Mouse (Mus musculus) kidney, embryonic 14.5 days (tissue): Measurements from ENCODE around the gene Grb7. TPM values are rescaled to one million over a fixed set of nuclear protein-coding genes. Genes with fewer than 3 reads are reported as not detected.

Source experiments
- ATAC-seq: fragments of 200-750 bp; cut with Nextera tagmentation; 2 replicates; pipeline ENCODE4 v1.8.0; 2017; ENCODE audit warnings: moderate number of reproducible peaks, mild to moderate bottlenecking, moderate TSS enrichment, moderate library complexity; ENCODE audit not compliant: low FRiP score, low TSS enrichment
- H3K27ac ChIP-seq: fragments of 300-500 bp; sonication (generic); 2 replicates; pipeline ENCODE4 v1.5.1; 2014; ENCODE audit warnings: low read depth, mild to moderate bottlenecking, low read length, moderate library complexity, mixed read lengths
- H3K27me3 ChIP-seq: fragments of 300-500 bp; sonication (generic); 2 replicates; pipeline ENCODE4 v1.6.1; 2014; ENCODE audit warnings: mild to moderate bottlenecking, low read length; ENCODE audit not compliant: control insufficient read depth, insufficient read depth
- H3K36me3 ChIP-seq: fragments of 300-500 bp; sonication (generic); 2 replicates; pipeline ENCODE4 v1.6.1; 2014; ENCODE audit warnings: low read length, mixed read lengths; ENCODE audit not compliant: control insufficient read depth, insufficient read depth
- H3K4me1 ChIP-seq: fragments of 300-500 bp; sonication (generic); 2 replicates; pipeline ENCODE4 v1.6.1; 2014; ENCODE audit warnings: low read length, mixed read lengths; ENCODE audit not compliant: control insufficient read depth, insufficient read depth
- H3K4me2 ChIP-seq: fragments of 300-500 bp; sonication (generic); replicated peaks from 2 replicates; pipeline ENCODE4 v1.6.1; 2014; ENCODE audit warnings: low read depth, mild to moderate bottlenecking, low read length
- H3K4me3 ChIP-seq: fragments of 300-500 bp; sonication (generic); 2 replicates; pipeline ENCODE4 v1.5.1; 2014; ENCODE audit warnings: mild to moderate bottlenecking, low read length
- H3K9ac ChIP-seq: fragments of 300-500 bp; sonication (generic); 2 replicates; pipeline ENCODE4 v1.6.1; 2014; ENCODE audit warnings: low read depth, mild to moderate bottlenecking, low read length, moderate library complexity
- H3K9me3 ChIP-seq: fragments of 300-500 bp; sonication (generic); 2 replicates; pipeline ENCODE4 v1.6.1; 2016; ENCODE audit warnings: low read length; ENCODE audit not compliant: control insufficient read depth
- WGBS: fragments of 180-500 bp; shearing (Covaris S2); extraction: QIAGEN DNeasy Blood & Tissue Kit; methylation state at CpG from one replicate; pipeline ENCODE4 v1.1.7; 2014; 5-methylcytosine and 5-hydroxymethylcytosine counted together
- polyA plus RNA-seq: library from polyadenylated mRNA; unstranded; fragments of >200 nt; fragmentation: Nextera tagmentation; extraction: Ambion mirVana; gene quantifications from 2 replicates; pipeline ENCODE4 v1.2.1, GENCODE M21; 2014

The Grb7 gene
- polyA plus RNA-seq, 1 experiment from 2014 or later, result 66.8 TPM

- ATAC-seq, result 0 out of 2 replicates have a peak, but pooled peaks have one; percentile 35
- H3K4me3 ChIP-seq, result no peak overlapping the region
- WGBS, result 60% methylated on average over 4 of the region's 4 CpGs
- H3K27ac ChIP-seq, result no peak overlapping the region
- no peaks in the 10 kb centered on the region for H3K9me3 ChIP-seq
- H3K9ac ChIP-seq, result no peak overlapping the region
- 0 out of 2 replicates have a peak, but pooled peaks cover 5% of the 10 kb centered on the region for H3K4me1 ChIP-seq
- no peaks in the 10 kb centered on the region for H3K27me3 ChIP-seq
- no peak overlapping the region for H3K4me2 ChIP-seq
- no peaks in the 10 kb centered on the region for H3K36me3 ChIP-seq
These were observed 26.5 kb downstream of the Grb7 start for GRCm38 (mm10) chr11:98472696-98473095.

DNA sequence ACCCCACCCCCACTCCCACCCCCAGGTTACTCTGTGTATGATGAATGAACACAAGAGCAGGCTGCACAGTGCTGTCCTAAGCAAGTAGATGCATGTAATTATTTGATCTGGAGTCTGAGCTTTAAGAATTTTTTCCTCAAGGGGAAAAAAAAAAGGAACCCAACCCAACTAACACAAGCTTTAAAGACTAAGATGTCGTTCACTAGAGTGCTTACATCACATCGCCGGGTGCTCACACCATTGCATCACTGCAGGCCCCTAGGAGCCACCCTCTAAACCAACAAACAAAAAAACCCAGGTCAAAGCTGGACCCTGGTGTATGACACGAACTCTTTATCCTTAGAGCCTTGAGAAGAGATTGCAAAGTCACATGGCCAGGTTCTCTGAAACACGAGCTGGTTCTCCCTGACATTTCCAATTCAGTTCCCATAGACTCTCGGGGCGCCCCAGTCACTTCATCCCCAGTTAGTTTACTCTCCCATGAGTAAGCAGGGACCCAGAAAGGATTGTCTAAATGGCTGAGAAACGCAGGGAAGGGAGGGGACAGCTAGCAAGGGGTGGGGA, 27.8 kb downstream of the Grb7 start:
- no peaks in the 10 kb centered on the region for H3K9me3 ChIP-seq
- H3K4me1 ChIP-seq, result 0 out of 2 replicates have a peak, but pooled peaks cover 5% of the 10 kb centered on the region
- no peak overlapping the region for H3K9ac ChIP-seq
- H3K27me3 ChIP-seq, result no peaks in the 10 kb centered on the region
- WGBS, result 53% methylated on average over 8 of the region's 8 CpGs
- no peaks in the 10 kb centered on the region for H3K36me3 ChIP-seq
- no peak overlapping the region for H3K4me2 ChIP-seq
- H3K27ac ChIP-seq, result no peak overlapping the region
- no peak overlapping the region for H3K4me3 ChIP-seq
- no peak for ATAC-seq

- Histone ChIP-seq H3K4me3 (no peak overlapping the region), H3K27ac (no peak overlapping the region), H3K4me2 (no peak overlapping the region), H3K36me3 (no peaks in the 10 kb centered on the region), H3K9me3 (no peaks in the 10 kb centered on the region), H3K4me1 (no peaks in the 10 kb centered on the region), H3K27me3 (no peaks in the 10 kb centered on the region), H3K9ac (no peak overlapping the region)
- ATAC-seq, result no peak
- 86% methylated on average over 11 of the region's 11 CpGs for WGBS
These were observed 28.8 kb downstream of the Grb7 start for GRCm38 (mm10) chr11:98474967-98475366.

DNA sequence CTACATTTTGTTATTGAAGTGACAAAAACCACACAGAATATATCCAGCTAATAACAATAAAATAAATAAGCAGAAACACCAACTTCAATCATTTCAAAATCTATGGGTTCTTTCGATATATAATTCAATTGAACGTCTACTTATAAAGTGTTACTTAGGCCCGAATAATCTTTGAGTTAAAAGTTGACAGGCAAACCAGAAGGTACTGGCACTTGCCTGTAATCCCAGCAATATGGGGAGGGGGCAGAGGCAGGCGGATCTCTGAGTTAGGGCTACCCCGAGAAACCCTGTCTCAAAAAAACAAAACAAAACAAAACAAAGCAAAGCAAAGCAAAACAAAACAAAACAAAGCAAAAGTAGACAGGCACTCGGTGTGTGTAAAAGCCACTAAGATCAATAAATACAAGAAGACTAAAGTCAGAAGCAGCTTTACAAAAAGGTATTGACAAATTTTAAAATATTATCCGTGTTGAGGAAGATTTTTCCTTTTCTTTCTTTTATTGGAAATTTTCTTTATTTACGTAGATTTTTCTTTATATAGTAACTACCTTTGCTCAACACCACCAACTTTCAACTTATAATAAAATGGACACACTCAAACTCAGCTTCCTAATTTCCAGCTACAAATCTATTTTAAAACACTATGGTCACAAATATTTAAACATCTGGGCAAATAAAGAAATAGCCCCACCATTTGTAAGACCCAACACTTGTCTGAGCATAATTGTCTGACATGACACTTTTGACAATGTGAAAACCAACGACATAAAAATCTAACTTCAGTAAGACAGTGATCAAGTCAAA, 29.6 kb downstream of the Grb7 start:
- Histone ChIP-seq H3K4me1 (no peaks in the 10 kb centered on the region), H3K4me2 (no peak overlapping the region), H3K27ac (no peak overlapping the region), H3K4me3 (no peak overlapping the region), H3K9ac (no peak overlapping the region), H3K27me3 (no peaks in the 10 kb centered on the region), H3K36me3 (no peaks in the 10 kb centered on the region), H3K9me3 (no peaks in the 10 kb centered on the region)
- ATAC-seq, result no peak
- WGBS, result 90% methylated on average over 9 of the region's 9 CpGs

GRCm38 (mm10) chr11:98476434-98476807, 30.2 kb downstream of the Grb7 start:
- Histone ChIP-seq H3K27ac (no peak overlapping the region), H3K36me3 (no peaks in the 10 kb centered on the region), H3K27me3 (no peaks in the 10 kb centered on the region), H3K9me3 (no peaks in the 10 kb centered on the region), H3K4me2 (no peak overlapping the region), H3K9ac (no peak overlapping the region), H3K4me3 (no peak overlapping the region), H3K4me1 (no peaks in the 10 kb centered on the region)
- no peak for ATAC-seq
- WGBS, result 77% methylated on average over 4 of the region's 4 CpGs

GRCm38 (mm10) chr11:98477011-98477701, 31.0 kb downstream of the Grb7 start:
- no peak for ATAC-seq

DNA sequence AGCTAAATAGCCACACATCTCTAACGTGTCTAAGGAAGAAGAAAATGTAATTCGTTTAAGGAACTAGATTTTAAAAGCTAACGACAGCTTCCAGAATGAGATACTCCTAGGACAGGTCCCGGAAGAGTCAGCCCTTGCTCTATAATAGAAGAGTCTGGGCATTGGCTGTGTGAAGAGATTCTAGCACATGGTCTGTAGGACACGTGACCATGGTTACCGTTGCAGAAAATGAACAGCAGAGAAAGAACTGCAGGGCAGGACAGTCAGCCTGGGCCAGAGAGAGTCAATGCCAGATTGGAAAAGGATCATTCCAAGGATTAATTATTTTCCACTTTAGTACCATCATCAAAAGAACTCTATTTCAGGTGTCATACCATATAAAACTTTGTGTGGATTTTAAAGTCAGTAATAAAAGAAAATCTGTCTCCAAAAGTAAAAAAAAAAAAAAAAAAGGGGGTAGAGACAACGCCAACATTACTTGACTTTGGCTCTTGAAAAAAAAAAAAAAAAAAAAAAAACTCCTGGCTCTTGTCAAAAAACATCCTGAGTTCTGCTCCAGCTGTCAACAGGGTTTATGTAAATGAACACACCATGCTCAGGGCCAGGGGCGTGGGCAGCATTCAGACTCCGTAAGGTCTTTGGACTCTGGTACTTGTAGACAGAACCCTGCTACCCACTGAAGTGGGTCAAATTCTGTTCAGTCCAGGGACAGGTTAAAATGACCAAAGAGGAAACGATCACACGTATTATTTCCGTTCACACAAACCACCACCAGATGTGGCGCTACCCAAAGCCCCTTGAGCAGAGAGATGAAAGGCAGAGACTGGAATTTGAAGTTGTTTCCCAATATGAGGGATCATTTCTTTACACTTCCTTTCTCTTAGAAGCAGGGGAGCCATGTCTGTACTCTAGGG, 33.1 kb downstream of the Grb7 start:
- H3K4me1 ChIP-seq, result no peaks in the 10 kb centered on the region
- H3K36me3 ChIP-seq, result no peaks in the 10 kb centered on the region
- no peak overlapping the region for H3K27ac ChIP-seq
- H3K9ac ChIP-seq, result no peak overlapping the region
- no peak for ATAC-seq
- H3K4me2 ChIP-seq, result no peak overlapping the region
- WGBS, result 80% methylated on average over 13 of the region's 13 CpGs
- no peaks in the 10 kb centered on the region for H3K27me3 ChIP-seq
- H3K9me3 ChIP-seq, result no peaks in the 10 kb centered on the region
- no peak overlapping the region for H3K4me3 ChIP-seq

More at GRCm38 (mm10) chr11:98477011-98477701, 31.0 kb downstream of the Grb7 start:
- Histone ChIP-seq H3K4me2 (no peak overlapping the region), H3K4me1 (no peaks in the 10 kb centered on the region), H3K9ac (no peak overlapping the region), H3K4me3 (no peak overlapping the region), H3K9me3 (no peaks in the 10 kb centered on the region), H3K27ac (no peak overlapping the region), H3K36me3 (no peaks in the 10 kb centered on the region), H3K27me3 (no peaks in the 10 kb centered on the region)
- WGBS, result 45% methylated on average over 14 of the region's 14 CpGs

- H3K27me3 ChIP-seq, result no peaks in the 10 kb centered on the region
- H3K4me2 ChIP-seq, result no peak overlapping the region
- ATAC-seq, result no peak
- no peaks in the 10 kb centered on the region for H3K4me1 ChIP-seq
- H3K4me3 ChIP-seq, result no peak overlapping the region
- no peak overlapping the region for H3K9ac ChIP-seq
- H3K9me3 ChIP-seq, result no peaks in the 10 kb centered on the region
- H3K36me3 ChIP-seq, result no peaks in the 10 kb centered on the region
- WGBS, result 83% methylated on average over 12 of the region's 12 CpGs
- no peak overlapping the region for H3K27ac ChIP-seq
These were observed 33.8 kb downstream of the Grb7 start for GRCm38 (mm10) chr11:98479940-98480497.
